Mouse (Mus musculus) liver, postnatal 0 days (tissue): ENCODE measurements around the gene Cfap70.
A peak's percentile ranks its signal among the peaks of the same experiment; 100 is the strongest.

ENCODE experiments used
- CTCF ChIP-seq: sonication (generic); IDR thresholded peaks from 2 replicates; pipeline ENCODE4 v1.5.1; 2016; ENCODE audit warnings: antibody characterized with exemption, low read depth
- EP300 ChIP-seq: IDR thresholded peaks from 2 replicates; pipeline ENCODE4 v1.6.1; 2016; ENCODE audit warnings: antibody characterized with exemption, low read depth, mild to moderate bottlenecking

DNA sequence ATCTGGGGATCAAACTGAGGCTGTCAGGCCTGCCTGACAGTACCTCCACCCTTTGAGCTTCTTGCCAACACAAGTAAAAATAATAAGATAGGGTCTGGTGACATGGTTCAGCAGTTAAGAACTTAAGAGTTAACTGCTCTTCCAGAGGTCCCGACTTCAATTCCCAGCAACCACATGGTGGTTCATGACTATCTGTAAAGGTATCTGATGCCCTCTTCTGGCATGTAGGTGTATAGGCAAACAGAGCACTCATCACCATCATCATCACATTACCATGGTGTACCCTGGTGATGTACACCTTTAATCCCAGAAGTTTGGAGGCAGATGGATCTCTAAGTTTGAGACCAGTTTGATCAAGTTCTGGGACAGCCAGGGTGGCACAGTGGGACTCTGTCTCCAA, 23.4 kb downstream of the Cfap70 start:
- TF ChIP-seq CTCF = peak; percentile 40; the same call in 1 of the 2 replicates
- TF ChIP-seq EP300 = no peak
